Mouse (Mus musculus): ENCODE measurements around the gene Prpf8. TPM values are rescaled to one million over a fixed set of nuclear protein-coding genes. Genes with fewer than 3 reads are reported as not detected.

Gene Prpf8
- polyA plus RNA-seq, 1 experiment, result 83.6 TPM

GRCm38 (mm10) chr11:75532340-75533277, 46.0 kb downstream of the Prpf8 start:
- DNase-seq (ENCODE audit: low read depth), result no peak

- no peak for DNase-seq (ENCODE audit: low read depth)
Observed at GRCm38 (mm10) chr11:75533314-75534015, 46.8 kb downstream of the Prpf8 start.

GRCm38 (mm10) chr11:75534286-75535033, 47.8 kb downstream of the Prpf8 start:
- DNase-seq (ENCODE audit: low read depth), result no peak

- no peak for DNase-seq (ENCODE audit: low read depth)
Observed at GRCm38 (mm10) chr11:75535106-75535795, 48.6 kb downstream of the Prpf8 start.

- no peak for DNase-seq (ENCODE audit: low read depth)
Observed at GRCm38 (mm10) chr11:75536255-75537024, 49.8 kb downstream of the Prpf8 start.

GRCm38 (mm10) chr11:75537025-75537414, 50.4 kb downstream of the Prpf8 start:
- DNase-seq (ENCODE audit: low read depth), result no peak

- DNase-seq (ENCODE audit: low read depth), result no peak
Observed at GRCm38 (mm10) chr11:75537491-75538183, 51.0 kb downstream of the Prpf8 start.

GRCm38 (mm10) chr11:75538184-75538969, 51.8 kb downstream of the Prpf8 start:
- DNase-seq (ENCODE audit: low read depth), result no peak

GRCm38 (mm10) chr11:75538970-75539299, 52.3 kb downstream of the Prpf8 start:
- no peak for DNase-seq (ENCODE audit: low read depth)

- no peak for DNase-seq (ENCODE audit: low read depth)
Observed at GRCm38 (mm10) chr11:75540209-75540608, 53.6 kb downstream of the Prpf8 start.

GRCm38 (mm10) chr11:75540710-75541581, 54.3 kb downstream of the Prpf8 start:
- DNase-seq (ENCODE audit: low read depth), result no peak

- DNase-seq (ENCODE audit: low read depth), result no peak
Observed at GRCm38 (mm10) chr11:75544713-75545112, 58.1 kb downstream of the Prpf8 start.

GRCm38 (mm10) chr11:75546057-75546456, 59.4 kb downstream of the Prpf8 start:
- no peak for DNase-seq (ENCODE audit: low read depth)

GRCm38 (mm10) chr11:75549658-75550111, 63.1 kb downstream of the Prpf8 start:
- no peak for DNase-seq (ENCODE audit: low read depth)

GRCm38 (mm10) chr11:75550200-75550946, 63.8 kb downstream of the Prpf8 start:
- no peak for DNase-seq (ENCODE audit: low read depth)

GRCm38 (mm10) chr11:75551321-75551720, 64.7 kb downstream of the Prpf8 start:
- DNase-seq (ENCODE audit: low read depth), result no peak

GRCm38 (mm10) chr11:75551961-75552441, 65.4 kb downstream of the Prpf8 start:
- DNase-seq (ENCODE audit: low read depth), result no peak

All from gonadal fat pad, adult 2 months (tissue).